Comparison of ENCODE assay signal across 19 mouse cellular contexts in the genomic region with DNA sequence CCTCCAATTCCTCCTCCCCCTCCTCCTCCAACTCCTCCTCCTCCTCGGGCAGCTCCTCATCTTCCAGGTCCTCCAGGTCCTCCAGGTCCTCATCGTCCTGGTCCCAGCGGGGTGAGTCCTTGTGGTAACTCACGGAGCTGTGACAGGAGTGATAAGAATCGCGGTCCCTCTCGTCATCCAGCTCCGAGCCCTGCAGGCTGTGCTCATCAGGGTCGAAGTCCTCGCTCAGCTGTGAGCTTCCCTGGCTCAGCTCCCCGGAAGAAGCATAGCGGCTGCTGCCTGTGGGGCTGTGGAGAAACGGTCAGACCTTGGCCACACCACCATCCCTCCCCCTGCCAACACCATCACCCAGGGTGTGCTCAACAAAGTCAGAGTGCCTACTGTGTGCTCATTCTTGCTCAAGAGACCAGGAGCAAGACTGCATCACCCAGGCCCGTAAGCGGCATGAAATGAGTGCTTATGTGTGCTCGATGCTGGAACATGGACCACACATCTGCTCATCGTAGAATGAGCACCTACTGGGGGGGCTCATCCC. TPM values are rescaled to one million over a fixed set of nuclear protein-coding genes. Genes with fewer than 3 reads are reported as not detected.
DNase-seq lines count a peak whose midpoint lies in the region; ATAC-seq lines count a peak whose summit lies in the region.
"Had no signal": no experiment of that assay in that cellular context is flagged by ENCODE, and none has a peak within 500 bp of the region (broad histone marks: within the 10 kb centered on the region; RNA-seq: fewer than 3 reads in every experiment).

No protein-coding gene starts in this region.

- H3K27ac ChIP-seq in intestine, embryonic 15.5 days: no peak overlapping the region
- H3K27ac ChIP-seq in forebrain, embryonic 10.5 days: no peak overlapping the region
- H3K27ac ChIP-seq: gastrocnemius, adult 2 months; heart, embryonic 13.5 days; lung, embryonic 15.5 days; neural tube, embryonic 15.5 days had no signal

- H3K27me3 ChIP-seq in intestine, embryonic 15.5 days (replicated peaks): peaks cover 69% of the 10 kb centered on the region
- H3K27me3 ChIP-seq in forebrain, embryonic 10.5 days (ENCODE audit: poor library complexity, severe bottlenecking): peaks cover 99% of the 10 kb centered on the region

- H3K4me2 ChIP-seq in intestine, embryonic 15.5 days (replicated peaks): no peak overlapping the region
- H3K4me2 ChIP-seq: heart, embryonic 13.5 days; lung, embryonic 15.5 days; neural tube, embryonic 15.5 days had no signal

- no peaks in the 10 kb centered on the region for H3K9me3 ChIP-seq in intestine, embryonic 15.5 days
- no peaks in the 10 kb centered on the region for H3K9me3 ChIP-seq in forebrain, embryonic 10.5 days
- H3K9me3 ChIP-seq: heart, embryonic 13.5 days; lung, embryonic 15.5 days; neural tube, embryonic 15.5 days had no signal

- no peaks in the 10 kb centered on the region for H3K36me3 ChIP-seq in intestine, embryonic 15.5 days
- H3K36me3 ChIP-seq in forebrain, embryonic 10.5 days (replicated peaks): no peaks in the 10 kb centered on the region
- H3K36me3 ChIP-seq: heart, embryonic 13.5 days; lung, embryonic 15.5 days had no signal

- ATAC-seq in intestine, embryonic 15.5 days: 0 out of 2 replicates have a peak, but pooled peaks have one; percentile 15
- 0 out of 2 replicates have a peak, but pooled peaks have one; percentile 7 for ATAC-seq in megakaryocyte progenitor cell, adult 5-6 weeks (replicated peaks; ENCODE audit: poor library complexity)
- ATAC-seq: forebrain, postnatal 0 days; hindbrain, embryonic 16.5 days had no signal

- peaks cover 14% of the 10 kb centered on the region for H3K4me1 ChIP-seq in intestine, embryonic 15.5 days (replicated peaks)
- H3K4me1 ChIP-seq in forebrain, embryonic 10.5 days: peaks cover 24% of the 10 kb centered on the region

- H3K4me3 ChIP-seq in intestine, embryonic 15.5 days (replicated peaks): no peak overlapping the region
- H3K4me3 ChIP-seq in forebrain, embryonic 10.5 days: no peak overlapping the region
- H3K4me3 ChIP-seq: erythroblast, embryonic 14.5 days; gastrocnemius, adult 2 months; heart, embryonic 13.5 days; lung, embryonic 15.5 days; neural tube, embryonic 15.5 days had no signal

- DNase-seq in kidney, postnatal 10 days: peak; percentile 41
- DNase-seq in kidney, adult 9 months: no peak
- peak; percentile 28 to 29 for DNase-seq in right cerebral cortex, postnatal 10 days (ENCODE audit: low spot score in 2 of 2)
- no peak for DNase-seq in right cerebral cortex, adult 18-20 months
- no peak for DNase-seq in layer of hippocampus, postnatal 14 days (ENCODE audit: low spot score in 2 of 2)
- no peak for DNase-seq in forebrain, embryonic 10.5 days (ENCODE audit: extremely low spot score, low spot score)
- DNase-seq: forebrain, postnatal 0 days; gastrocnemius, adult 2 months; heart, adult 11 months; heart, postnatal 36 days; thymus, adult 2 months had no signal

- H3K9ac ChIP-seq in intestine, embryonic 15.5 days: no peak overlapping the region
- H3K9ac ChIP-seq: forebrain, postnatal 0 days; heart, embryonic 13.5 days; lung, embryonic 15.5 days; neural tube, embryonic 15.5 days had no signal

- 22% methylated on average over 17 of the region's 17 CpGs for WGBS in intestine, embryonic 15.5 days
- 32% methylated on average over 17 of the region's 17 CpGs for WGBS in forebrain, embryonic 10.5 days

RNA-seq across cellular contexts. Expression of a gene that starts 13.0 kb away (rescaled TPM):
- polyA plus RNA-seq in intestine, embryonic 15.5 days (2015; fragmentation: Nextera tagmentation; extraction: Ambion mirVana): 1.3 and 1.5 TPM in 2 replicates
- 0.64 and 1.8 TPM in 2 replicates for total RNA-seq in megakaryocyte progenitor cell, adult 5-6 weeks (2015)
- total RNA-seq in megakaryocyte progenitor cell, adult 5-6 weeks (2017): 0.79 and 0.98 TPM in 2 replicates
- total RNA-seq in layer of hippocampus, postnatal 14 days (2021): 100 to 1,000 TPM; 268 to 281 TPM
- polyA plus RNA-seq in forebrain, embryonic 10.5 days (2016; fragmentation: Nextera tagmentation; extraction: Ambion mirVana): 2.9 and 3.3 TPM in 2 replicates
- total RNA-seq: gastrocnemius, adult 2 months had no signal

RNA-seq across cellular contexts. Expression of a gene that starts 17.5 kb away (rescaled TPM):
- 9.0 and 9.2 TPM in 2 replicates for polyA plus RNA-seq in intestine, embryonic 15.5 days (2015; fragmentation: Nextera tagmentation; extraction: Ambion mirVana)
- 9.3 and 11.8 TPM in 2 replicates for total RNA-seq in megakaryocyte progenitor cell, adult 5-6 weeks (2015)
- total RNA-seq in megakaryocyte progenitor cell, adult 5-6 weeks (2017): 7.7 and 9.9 TPM in 2 replicates
- total RNA-seq in layer of hippocampus, postnatal 14 days (2021): 1 to 10 TPM; 7.1 to 7.7 TPM
- 2.5 and 3.0 TPM in 2 replicates for polyA plus RNA-seq in forebrain, embryonic 10.5 days (2016; fragmentation: Nextera tagmentation; extraction: Ambion mirVana)

RNA-seq across cellular contexts. Expression of a gene that starts 30.4 kb away (rescaled TPM):
- 1.2 and 1.9 TPM in 2 replicates for polyA plus RNA-seq in intestine, embryonic 15.5 days (2015; fragmentation: Nextera tagmentation; extraction: Ambion mirVana)
- total RNA-seq in megakaryocyte progenitor cell, adult 5-6 weeks (2015): 7.1 and 7.2 TPM in 2 replicates
- total RNA-seq in megakaryocyte progenitor cell, adult 5-6 weeks (2017): 1.2 and 1.8 TPM in 2 replicates
- total RNA-seq in layer of hippocampus, postnatal 14 days (2021): 1 to 10 TPM; 2.6 to 3.0 TPM
- polyA plus RNA-seq in forebrain, embryonic 10.5 days (2016; fragmentation: Nextera tagmentation; extraction: Ambion mirVana): 0.26 TPM in 1 of 2 replicates, not detected in the other
- polyA plus RNA-seq: embryonic facial prominence, embryonic 11.5 days had no signal

RNA-seq across cellular contexts. Expression of a gene that starts 43.0 kb away (rescaled TPM):
- 16.0 and 17.0 TPM in 2 replicates for polyA plus RNA-seq in intestine, embryonic 15.5 days (2015; fragmentation: Nextera tagmentation; extraction: Ambion mirVana)
- 0.15 and 0.54 TPM in 2 replicates for total RNA-seq in megakaryocyte progenitor cell, adult 5-6 weeks (2015)
- total RNA-seq in megakaryocyte progenitor cell, adult 5-6 weeks (2017): 0.12 and 0.34 TPM in 2 replicates
- under 1 TPM; 0.23 to 0.48 TPM for total RNA-seq in layer of hippocampus, postnatal 14 days (2021)
- 0.41 and 0.69 TPM in 2 replicates for polyA plus RNA-seq in forebrain, embryonic 10.5 days (2016; fragmentation: Nextera tagmentation; extraction: Ambion mirVana)

RNA-seq across cellular contexts. Expression of a gene that starts 47.8 kb away (rescaled TPM):
- 70.8 and 73.5 TPM in 2 replicates for polyA plus RNA-seq in intestine, embryonic 15.5 days (2015; fragmentation: Nextera tagmentation; extraction: Ambion mirVana)
- 54.0 and 63.0 TPM in 2 replicates for total RNA-seq in megakaryocyte progenitor cell, adult 5-6 weeks (2015)
- 62.0 and 67.2 TPM in 2 replicates for total RNA-seq in megakaryocyte progenitor cell, adult 5-6 weeks (2017)
- 10 to 100 TPM; 58.4 to 62.9 TPM for total RNA-seq in layer of hippocampus, postnatal 14 days (2021)
- polyA plus RNA-seq in forebrain, embryonic 10.5 days (2016; fragmentation: Nextera tagmentation; extraction: Ambion mirVana): 44.2 and 47.4 TPM in 2 replicates

Comparison
In these comparisons a context has a peak if more than half of its experiments do, and no peak if none do; other contexts are left out.
1. DNase-seq: peak in kidney, postnatal 10 days (single experiment) and right cerebral cortex, postnatal 10 days (2 of 2); none in kidney, adult 9 months (single experiment), right cerebral cortex, adult 18-20 months (single experiment), layer of hippocampus, postnatal 14 days (0 of 2) and forebrain, embryonic 10.5 days (single experiment).
2. RNA of a gene that starts 13.0 kb away (total RNA-seq): 268 to 281 TPM in layer of hippocampus, postnatal 14 days; 0.64 to 1.8 TPM in megakaryocyte progenitor cell, adult 5-6 weeks; every median in the first group is over 10 times any median in the second.